Mouse (Mus musculus) cerebellum, postnatal 25 days (tissue): ENCODE data around the gene Ppt2.

Experiments used
- DNase-seq, 2 experiments: peaks; one replicate each; pipeline ENCODE4 v3.0.0; 2021; ENCODE audit warnings: mixed read lengths in 2 of 2

Ppt2 gene

DNA sequence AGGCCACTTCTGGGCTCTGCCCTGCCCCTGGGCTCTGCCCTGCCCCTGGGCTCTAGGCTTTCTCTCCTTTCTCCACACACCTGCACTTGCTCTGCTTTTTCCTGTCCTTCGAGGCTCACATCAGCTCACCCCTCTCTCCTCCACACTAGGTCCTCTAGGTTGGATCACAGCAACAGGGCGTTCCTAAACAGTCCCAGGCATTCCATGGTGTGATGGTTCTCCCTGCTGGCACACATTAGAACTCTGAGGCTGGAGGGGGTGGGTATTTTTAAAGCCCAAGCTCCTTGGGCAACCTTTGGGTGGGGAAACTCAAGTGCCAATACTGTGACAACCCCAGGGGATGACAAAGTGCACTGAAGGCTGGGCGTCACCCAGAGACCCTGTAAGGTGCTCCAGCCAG lies 9.1 kb upstream of the Ppt2 start:
- DNase-seq: peak in 1 of 2 experiments; percentile 34

DNA sequence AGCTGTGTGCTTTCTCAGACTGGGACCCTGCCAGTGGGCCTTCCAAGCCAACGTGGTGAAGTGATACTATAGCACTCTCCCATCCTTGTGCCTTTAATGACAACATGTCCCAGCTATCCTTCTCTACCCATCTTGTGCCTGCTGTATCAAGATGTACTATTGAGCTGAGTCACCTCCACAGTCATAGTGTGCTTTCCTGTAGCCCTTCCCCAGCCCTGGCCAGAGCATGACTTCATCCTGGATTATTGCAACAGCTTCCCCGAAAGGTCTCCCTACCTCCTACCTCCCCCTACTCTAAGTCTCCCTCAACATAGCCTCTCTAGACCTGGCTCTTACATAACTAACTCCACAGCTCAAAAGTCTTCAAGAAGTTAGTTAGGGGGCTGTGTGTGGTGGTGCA lies 7.4 kb upstream of the Ppt2 start:
- no peak for DNase-seq

DNA sequence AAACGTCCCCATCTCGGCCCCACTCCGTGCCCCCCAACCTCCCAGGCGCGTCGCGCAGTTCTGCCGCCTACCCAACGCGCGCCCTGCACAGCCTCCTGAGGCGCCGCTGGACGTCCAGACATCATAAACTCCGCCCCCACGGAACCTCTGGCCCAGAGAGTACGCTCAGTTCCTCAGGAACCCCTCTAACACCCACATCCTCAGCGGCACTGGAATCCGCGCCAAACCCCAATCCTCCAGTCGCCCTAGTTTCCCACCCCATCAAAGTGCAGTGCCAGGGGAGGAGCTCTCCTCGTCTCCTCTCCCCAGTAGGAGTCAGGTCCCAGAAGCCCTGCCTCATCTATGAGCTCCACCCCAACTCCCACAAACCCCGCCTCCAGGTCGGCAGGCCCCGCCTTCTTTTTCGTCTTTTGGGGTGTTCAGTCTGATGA lies 4.0 kb upstream of the Ppt2 start:
- peak; percentile 85 to 90 for DNase-seq

DNA sequence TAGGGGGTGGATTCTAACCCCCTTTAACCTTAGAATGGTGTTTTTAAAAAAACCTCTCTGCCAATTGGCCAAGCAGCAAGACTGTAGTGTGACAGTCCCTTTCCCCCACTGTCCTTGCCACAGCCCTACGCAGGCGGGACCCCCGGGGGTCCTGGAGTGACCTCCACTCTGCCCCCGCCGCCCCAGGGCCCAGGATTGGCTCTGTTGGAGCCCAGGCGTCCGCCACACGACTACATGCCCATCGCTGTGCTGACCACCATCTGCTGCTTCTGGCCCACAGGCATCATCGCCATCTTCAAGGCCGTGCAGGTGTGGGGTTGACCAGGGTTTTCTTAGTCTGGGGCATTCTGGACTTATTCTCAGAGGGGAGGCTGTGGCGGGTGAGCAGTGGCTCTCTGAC lies 3.3 kb upstream of the Ppt2 start:
- peak; percentile 66 to 70 for DNase-seq

DNA sequence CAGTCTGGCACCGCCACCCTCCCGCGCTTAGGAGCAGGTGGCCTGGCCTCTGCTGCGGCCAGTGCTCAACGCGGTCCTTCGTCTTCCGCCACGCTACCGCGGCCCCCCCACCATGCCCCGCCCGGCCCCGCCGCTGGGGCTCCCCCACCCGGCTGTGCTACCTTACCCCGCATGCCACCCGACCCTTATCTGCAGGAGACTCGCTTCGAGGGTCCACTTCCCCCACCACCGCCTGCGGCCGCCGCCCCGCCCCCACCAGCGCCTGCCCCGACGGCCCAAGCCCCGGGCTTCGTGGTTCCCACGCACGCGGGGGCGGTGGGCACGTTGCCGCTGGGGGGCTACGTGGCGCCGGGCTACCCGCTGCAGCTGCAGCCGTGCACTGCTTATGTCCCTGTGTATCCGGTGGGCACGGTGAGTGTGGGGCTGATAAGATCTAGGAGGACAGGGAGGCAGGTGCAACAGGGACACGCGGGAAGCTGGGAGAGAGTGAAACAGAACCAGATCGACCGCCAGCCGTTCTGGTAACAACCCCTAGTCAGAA lies 2.5 kb upstream of the Ppt2 start:
- peak; percentile 72 to 78 for DNase-seq

DNA sequence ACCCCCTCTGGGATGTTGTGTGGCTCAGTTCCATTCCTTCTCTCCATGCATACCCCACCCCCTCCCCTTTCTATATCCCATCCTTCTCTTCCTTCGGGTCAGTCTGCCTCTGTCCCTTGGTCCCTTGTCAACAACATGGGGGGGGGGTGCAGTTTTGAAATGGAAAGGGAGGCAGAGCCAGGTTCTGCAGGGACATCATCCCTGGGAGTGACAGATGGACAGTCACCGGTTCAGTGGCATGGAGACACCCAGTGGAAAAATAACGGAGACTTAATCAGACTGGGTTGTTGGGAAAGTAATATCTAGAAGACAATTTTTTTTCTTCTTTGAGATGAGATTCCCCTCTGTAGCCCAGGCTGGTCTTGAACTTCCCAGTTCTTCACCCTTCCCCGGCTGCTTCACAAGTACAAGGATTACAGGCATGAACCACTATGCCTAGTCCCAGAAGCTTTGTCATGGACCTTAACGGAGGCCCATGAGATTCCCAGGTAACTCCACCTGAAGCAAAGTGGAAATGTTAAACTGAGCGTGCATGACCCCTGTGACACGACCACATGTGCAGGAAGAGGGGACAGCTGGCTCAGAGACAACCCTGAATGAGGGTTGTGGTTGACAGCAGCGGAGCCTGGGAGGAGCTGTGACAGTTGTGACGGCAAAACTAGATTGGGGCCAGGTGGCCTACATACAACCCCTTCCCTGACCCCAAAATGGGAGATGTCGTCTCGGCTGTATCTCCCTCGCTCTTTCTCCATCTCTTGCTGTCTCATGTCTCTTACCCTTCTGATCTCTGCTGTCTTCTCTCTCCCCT lies 1.7 kb upstream of the Ppt2 start:
- DNase-seq: peak; percentile 71 to 83

DNA sequence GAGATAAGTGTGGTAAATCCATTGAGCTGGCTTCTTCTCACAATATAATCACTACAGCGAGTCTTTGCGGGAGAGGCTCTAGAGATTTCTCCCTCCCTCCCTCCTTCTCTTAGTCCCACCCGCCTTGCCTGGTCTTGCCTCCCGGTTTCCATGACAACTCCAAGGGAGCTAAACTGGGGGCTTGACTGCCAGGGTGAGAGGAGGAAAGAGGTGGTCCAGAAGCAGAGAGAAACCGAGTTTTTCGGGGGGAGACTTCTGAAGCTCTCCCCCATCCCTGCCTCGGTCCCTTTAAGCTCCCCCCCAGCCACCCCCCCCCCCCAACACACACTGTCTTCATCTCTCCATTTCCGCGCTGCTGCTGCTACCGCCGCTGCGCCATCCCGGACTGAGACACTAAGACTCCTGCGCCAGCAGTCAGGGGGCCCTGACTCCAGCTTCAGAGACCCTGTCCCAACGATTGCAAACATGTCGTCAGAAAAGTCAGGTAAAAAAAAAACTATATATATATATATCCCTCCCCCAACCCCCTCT lies 976 bp upstream of the Ppt2 start, which contains the start of gene Prrt1:
Gene Prrt1, plus strand, starts transcription at position 313 of the 531 bp plus-strand sequence.
- peak; percentile 73 to 75 for DNase-seq

DNA sequence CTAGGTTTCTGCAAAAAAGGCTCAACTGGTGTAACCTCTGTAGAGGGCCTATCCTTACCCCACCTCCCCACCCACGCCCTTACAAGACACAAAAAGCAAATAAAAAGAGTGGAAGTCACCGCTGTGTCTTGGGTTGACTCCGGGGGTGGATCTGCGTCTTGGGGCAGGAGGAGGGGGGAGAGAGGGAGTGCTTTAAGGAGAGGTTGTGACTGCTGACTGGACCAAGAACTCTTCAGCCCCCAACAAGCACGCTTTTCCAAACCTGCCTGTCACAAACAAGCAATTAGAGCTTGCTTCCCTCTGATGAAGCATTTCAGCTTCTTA lies 296 bp upstream of the Ppt2 start:
- DNase-seq: no peak

DNA sequence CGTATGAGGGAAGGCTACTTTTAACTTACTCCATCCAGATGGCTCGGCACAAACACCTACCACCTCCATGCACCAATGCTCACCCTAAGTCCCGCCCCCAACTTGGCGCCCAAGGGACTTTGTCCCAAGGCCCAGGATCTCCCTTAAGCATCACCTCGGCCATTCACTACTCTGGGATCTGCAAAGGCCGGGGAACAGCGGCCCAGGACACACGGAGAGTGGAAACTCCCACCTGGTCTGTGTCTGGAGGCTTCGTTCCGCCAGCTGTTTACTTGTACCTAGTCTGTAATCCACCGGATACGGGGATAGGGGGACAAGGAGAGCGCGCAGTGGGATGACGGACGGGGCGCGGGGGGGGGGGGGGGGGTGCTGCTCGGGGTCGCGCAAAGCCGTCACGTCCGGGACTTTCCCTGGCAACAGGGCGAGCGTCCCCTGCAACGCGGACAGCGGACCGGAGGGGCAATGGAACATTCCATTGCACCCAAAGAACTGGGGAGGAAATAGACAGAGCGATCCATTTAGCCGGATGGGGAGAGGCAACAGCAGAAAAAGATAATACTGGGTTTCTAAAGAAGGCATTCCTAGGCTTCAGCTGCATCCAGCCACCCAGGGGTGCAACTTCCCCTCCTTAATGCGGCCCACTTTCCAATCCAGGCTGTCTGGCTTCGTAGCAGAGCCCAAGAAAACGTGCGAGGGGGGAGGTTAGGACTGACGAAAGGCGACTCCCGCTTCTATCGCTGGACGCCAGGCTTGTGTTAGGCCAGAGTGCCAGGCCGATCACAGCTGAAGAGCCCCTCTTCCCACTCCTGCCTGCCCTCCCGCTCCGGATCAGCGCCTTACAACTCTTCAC lies 992 bp downstream of the Ppt2 start:
- DNase-seq: peak; percentile 87 to 92

DNA sequence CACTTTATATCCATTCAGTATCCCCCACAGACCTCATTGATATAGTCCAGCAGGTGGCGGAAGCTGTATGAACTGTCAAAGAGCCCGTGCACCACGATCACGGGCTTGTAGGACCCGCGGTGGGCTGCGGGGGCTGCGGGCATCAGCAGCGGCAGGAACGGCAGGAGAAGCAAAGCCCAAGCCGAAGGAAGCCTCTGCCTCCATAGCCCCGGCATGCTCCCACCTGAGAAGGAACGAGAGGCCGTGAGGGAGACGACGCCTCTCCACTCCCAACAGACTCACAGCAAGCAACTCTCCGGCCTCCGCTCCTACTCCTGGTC lies 1.6 kb downstream of the Ppt2 start:
- DNase-seq: no peak

DNA sequence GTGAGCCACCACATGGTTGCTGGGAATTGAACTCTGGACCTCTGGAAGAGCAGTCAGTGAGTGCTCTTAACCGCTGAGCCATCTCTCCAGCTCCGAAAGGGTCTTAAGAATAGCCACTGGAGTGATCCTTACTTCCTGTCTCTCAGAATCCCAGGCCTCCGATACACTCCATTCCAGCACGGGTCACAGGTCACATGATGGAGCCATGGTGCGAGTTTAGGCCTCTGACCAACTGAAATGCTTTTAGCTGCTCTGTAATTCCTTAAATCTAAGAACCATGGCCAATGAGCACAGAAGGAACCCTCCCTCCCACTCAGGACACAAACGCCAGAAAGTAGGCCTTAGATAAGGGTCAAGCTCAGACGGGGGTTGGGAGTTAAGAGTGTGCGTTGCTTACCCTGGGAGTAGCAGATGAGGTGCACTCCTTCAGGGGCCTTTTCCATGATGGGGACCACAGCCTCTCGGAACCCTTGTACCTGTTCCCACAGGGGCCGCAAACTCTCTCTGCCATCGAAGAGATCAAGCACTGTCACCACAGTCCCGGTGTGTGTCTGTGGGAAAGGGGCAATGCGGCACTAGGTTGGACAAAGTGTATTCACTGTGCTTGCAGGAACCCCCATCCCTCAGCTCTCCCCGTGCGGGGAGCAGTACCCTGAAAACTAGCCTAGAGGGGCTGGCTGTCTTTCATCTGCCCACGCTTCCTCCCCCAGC lies 2.1 kb downstream of the Ppt2 start:
- DNase-seq: no peak

DNA sequence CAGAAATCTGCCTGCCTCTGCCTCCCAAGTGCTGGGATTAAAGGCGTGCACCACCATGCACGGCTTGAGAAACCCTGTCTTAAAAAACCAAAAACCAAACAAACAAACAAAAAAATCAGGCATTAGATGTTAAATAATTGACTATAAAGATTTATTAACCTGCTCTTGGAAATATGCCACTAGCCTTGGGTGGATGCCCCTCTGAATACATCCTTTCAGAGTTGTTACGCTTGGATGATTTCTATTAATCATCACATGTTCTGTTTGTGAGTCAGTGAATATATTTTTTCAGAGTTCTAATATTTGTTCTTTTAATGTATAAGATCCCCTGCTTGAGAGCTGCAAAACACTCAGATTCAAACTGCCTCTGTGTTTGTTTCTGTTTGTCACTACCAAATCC lies 3.3 kb downstream of the Ppt2 start:
- DNase-seq: no peak

DNA sequence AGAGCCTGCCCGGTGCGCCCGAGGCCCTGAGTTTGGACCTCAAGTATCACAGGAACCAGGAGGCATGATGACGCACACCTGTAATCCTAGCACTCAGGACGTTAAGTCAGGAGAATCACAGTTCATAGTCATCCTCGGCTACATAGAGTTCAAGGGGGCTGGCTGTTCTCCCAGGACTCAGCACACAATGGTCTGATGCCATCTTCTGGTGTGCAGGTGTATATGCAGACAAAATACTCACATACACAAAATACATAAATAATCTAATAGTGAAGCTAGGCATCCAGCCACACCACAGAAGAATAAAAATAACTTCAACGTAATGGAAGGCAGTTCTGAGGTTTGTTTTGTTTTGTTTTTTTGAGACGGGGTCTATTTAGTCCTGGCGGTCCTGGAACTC lies 5.1 kb downstream of the Ppt2 start:
- no peak for DNase-seq

DNA sequence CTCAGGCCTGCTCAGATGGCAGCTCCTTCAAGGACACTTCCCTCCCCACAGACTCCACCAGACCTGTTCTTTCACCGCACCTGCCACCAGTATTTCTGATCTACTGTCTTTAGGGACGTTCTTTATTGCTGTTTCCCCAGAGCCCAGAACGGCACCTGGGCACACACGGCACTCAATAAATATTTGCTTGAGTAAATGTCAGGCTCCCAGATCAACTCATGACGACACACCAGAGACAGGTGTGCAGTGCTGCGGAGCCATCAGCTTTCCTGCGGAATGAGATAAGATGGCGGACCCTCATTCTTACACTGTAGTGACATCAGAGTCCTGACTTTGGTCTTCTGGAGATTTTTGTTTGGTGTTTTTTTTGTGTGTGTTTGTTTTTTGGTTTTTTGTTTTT lies 7.3 kb downstream of the Ppt2 start:
- no peak for DNase-seq

DNA sequence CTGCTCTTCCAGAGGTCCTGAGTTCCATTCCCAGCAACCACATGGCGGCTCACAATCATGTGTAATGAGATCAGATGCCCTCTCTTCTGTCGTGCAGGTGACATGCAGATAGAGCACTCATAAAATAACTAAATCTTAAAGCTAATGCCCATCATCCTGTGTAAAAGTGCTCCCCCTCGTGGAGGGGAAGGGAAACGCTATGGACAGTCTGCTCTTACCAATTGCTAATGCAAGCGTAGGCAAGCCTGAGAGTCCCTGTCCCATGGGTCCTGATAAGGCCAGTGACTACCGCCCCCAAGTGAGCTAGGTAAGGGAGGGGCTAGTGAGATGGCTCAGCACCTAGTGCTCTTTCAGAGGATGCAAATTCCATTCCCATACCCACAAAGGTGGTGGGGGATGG lies 9.3 kb downstream of the Ppt2 start:
- peak; percentile 72 to 85 for DNase-seq

DNA sequence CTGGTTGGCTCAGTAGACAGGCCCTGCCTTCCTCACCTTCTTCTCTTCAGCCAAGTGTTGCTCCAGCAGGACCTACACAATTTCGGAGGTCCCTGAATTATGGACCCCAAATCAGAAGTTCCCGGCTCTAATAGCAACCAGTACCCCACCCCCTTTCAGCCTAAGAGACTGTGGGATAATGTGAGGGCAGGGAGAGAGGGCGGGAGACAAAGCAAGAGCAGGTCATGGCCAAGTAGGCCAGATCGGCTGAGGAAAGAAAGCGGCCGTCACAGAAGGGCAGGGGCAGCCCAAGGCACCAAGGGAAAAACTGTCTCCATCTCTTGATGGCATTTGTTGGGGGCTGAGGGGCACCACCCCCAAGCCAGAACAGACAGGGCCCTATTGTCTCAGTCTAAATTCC lies 12.4 kb downstream of the Ppt2 start, which contains the start of gene Egfl8:
Gene Egfl8, minus strand, starts transcription at position 101 of the 400 bp plus-strand sequence.
- no peak for DNase-seq

DNA sequence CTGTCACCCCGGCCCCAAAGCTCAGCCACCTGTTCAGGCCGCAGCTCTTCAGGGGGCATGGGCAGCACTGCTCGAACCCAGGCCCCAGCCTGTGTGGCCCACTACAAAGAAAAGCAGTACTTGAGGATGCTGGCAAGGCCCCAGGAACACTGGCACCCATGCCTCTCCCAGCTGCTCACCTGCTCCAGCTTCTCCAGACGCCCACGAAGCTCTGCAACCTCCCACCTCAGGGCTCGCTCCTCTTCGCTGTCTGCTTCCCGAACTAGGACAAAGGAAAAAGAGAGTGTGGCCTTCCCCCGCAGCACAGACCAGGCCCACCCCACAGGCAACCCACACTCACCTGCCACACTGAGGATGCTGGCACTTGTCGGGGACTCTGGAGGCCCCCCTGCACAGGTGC lies 14.5 kb downstream of the Ppt2 start:
- DNase-seq: no peak

DNA sequence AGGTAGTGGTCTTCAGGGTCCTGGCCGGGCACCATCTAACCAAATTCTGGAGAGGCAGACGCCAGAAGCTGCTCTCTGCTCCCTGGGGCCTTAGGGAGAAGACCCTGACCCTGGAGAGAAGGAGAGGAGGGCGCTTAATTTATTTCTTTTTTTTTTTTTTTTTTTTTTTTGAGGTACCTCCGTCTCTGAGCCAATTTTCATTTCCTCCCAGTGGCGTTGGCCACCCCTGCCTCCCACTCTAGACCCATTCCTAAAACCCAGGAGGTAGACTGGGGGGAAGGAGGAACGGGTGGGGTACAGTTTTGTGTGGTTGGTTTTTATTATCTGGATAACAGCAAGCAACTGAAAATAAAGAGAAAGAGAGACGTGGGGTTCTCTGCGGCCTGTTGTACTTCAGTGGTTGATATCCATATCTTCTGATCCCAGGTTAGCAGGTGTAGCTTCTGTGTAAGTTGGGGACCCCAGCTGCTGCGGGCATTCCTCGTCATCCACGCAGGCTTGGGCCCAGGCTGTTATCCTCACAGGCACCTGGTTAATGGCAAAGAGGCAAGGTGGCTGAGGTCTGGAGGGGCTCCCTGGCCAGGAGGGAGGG lies 15.2 kb downstream of the Ppt2 start:
- DNase-seq: no peak

DNA sequence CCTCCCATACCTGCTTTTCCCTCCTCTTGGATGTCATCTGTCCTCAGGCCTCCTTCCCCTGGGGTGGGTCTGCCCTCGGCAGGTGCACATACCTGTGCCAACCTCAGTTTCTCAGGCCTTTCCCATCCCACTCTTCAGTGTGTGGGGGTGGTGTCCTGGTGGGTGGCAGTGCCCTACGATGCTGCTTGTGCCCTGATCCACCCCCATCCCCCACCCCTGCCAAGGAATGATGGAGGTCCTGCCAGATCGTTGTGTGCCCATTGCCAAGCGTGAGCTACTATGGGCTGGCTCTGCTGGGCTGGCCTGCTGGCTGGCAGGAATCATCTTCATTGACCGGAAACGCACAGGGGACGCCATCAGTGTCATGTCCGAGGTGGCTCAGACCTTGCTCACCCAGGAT lies 17.3 kb downstream of the Ppt2 start:
- DNase-seq: peak in 1 of 2 experiments; percentile 35

DNA sequence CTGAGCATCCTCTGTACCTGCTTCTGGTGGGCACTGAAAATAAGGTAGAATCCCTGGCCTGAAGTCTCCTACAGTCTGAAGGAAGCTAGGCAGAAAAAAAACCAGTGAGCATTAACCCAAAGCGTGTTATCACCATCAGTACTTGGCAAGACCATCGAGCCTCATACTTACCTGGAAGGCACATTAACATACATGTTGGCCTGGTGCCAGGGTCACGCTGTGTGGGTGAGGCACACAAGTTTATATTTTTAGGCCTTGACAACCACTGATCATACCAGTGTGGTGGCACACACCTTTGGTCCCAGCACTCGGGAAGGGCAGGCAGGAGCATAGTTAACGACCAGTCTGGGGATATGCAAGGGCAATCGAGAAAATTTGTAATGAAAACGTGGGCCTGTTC lies 20.3 kb downstream of the Ppt2 start:
- peak; percentile 42 to 71 for DNase-seq

DNA sequence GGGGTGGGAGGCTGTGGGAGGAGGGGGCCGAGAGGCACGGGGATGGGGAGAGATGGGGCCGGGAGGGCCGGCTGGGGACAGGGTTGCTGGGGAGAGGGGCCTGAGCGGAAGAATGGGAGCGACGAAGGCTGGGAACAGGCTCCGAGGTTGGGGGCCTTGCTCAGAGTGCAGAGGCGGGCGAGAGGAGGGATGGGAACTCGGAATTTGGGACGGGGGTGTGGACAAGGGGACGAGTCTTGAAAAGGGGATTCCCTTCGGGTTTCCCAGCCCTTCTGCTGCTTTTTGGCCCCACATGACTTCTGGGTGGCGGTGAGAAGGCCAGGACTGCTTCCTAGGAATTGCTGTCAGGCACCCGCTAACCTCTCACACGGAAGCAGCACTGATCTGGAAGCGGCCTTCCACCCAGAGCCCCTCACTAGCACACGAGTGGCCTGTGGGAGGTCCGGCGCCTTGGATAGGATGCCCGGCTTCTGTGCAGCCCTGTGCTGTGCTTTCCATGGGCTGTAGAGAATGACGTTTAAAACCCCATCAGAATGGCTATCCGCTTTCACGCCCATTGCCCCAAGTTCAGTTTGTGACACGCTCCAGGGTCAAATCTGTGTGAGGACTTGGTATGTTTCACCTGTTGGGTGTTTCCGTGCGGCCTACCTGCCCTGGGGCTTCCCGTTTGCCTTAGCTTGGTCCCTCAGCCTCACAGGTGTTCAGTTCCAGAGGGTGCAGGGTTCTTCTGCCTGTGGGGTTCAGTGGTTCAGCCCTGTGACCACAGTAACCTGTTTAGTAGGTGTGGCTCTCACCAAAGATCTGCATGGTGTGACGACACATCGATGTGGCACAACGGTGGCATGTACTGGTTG lies 21.9 kb downstream of the Ppt2 start:
- DNase-seq: peak in 1 of 2 experiments; percentile 39

DNA sequence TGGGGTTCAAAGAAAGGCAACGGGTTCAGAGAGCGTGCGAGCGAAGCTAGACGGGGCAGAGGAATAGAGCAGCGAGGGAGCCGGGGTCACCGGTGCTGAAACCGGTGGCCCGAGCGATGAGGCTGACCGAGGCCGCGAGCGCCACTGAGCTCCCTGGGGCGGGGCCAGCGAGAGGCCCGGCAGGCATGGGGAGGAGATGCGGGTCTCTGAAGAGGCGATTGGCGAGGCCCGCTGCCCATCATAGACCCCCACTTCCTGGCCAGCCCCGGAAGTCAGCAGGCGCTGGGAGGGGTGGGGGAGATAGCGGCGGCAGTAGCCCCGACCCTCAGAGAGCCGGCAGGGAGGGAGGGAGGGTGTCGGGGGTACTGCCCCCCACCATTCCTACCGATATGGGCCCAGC lies 22.7 kb downstream of the Ppt2 start:
- peak; percentile 97 to 99 for DNase-seq
